Mouse (Mus musculus): ENCODE data around the gene Atp6v1g2. TPM values are rescaled to one million over a fixed set of nuclear protein-coding genes. Genes with fewer than 3 reads are reported as not detected.

Atp6v1g2 gene
- polyA plus RNA-seq, 1 experiment: 4.2 TPM

DNA sequence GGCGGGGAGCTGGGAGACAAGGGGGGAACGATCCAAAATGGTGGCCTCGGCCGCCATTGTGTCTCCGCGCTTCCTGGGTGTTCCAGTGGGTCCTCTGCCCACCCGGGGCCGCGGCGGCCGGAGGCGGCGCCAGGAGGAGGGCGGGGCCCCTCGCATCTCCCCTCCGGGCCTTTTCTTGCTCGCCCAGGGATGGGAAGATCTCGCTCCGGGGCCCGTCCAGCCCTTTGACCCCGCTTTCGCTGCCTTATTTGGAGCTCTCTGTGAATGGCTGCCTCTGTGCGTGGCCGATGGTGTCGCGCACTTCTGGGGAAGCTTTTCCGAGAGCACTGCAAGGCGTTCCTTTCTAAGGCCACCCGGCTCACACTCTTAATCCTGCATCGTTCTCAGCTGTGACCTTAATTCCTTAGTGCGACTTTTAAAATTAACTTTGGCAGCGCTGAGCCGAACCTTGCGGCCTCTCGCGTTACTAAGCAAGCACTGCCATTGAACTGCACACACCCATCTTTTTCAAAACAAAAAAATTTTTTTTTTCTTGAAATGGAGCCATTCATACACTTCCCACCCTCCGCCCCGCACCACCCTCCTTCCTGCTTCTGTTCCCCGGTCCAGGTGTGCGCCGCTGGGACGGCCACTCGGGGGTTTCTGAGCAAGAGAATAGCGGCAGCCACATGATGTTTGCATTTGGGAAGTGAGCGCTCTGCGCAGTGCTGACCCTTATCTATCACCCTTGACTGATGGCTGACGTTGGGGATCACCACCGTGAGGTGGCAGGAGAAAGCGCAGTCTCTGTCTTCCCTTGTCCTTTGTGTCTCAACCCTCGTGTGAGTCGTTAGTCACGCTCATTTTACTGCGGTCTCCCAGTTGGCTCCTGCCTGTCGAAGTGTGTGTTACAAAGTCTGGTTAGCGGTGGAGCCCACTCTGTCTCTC is 8.8 kb downstream of the Atp6v1g2 start:
- no peak for TF ChIP-seq CTCF (IDR thresholded peaks at IDR 0.05; ENCODE audit: low read depth, low read length)
- no peak for TF ChIP-seq POLR2A (IDR thresholded peaks at IDR 0.05; ENCODE audit: insufficient read depth, low read length)
- no peak for TF ChIP-seq EP300 (IDR thresholded peaks at IDR 0.05; ENCODE audit: insufficient read depth, low read depth, low read length)
- peak overlapping the region; percentile 48 for H3K27ac ChIP-seq (ENCODE audit: insufficient read depth, low read length)
- peak overlapping the region; percentile 95 for H3K9ac ChIP-seq (ENCODE audit: low read depth, poor library complexity, severe bottlenecking)
- H3K4me3 ChIP-seq (ENCODE audit: low read depth, low read length): peak overlapping the region; percentile 99
- no peaks in the 10 kb centered on the region for H3K9me3 ChIP-seq (replicated peaks; ENCODE audit: control insufficient read depth, insufficient read depth, low read length, poor library complexity, severe bottlenecking)
- peaks cover 2% of the 10 kb centered on the region for H3K4me1 ChIP-seq (ENCODE audit: control insufficient read depth, insufficient read depth, low read length)
- H3K36me3 ChIP-seq (ENCODE audit: control insufficient read depth, insufficient read depth, low read length, poor library complexity, severe bottlenecking): peaks cover 44% of the 10 kb centered on the region
- no peaks in the 10 kb centered on the region for H3K27me3 ChIP-seq (ENCODE audit: control insufficient read depth, insufficient read depth, low read length, poor library complexity, severe bottlenecking)

DNA sequence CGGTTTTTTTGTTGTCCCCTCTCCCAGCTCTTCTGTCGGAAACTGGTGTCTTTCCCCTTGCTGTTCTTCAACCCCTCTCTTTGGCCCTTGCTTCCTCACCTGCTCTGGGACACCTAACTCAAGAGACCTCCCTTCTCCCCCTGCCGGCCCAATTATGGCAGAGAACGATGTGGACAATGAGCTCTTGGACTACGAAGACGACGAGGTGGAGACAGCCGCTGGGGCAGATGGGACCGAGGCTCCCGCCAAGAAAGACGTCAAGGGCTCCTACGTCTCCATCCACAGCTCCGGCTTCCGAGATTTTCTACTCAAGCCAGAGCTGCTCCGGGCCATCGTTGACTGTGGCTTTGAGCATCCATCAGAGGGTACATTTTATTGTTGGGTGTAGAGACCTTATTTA is 9.6 kb downstream of the Atp6v1g2 start:
- no peak for TF ChIP-seq POLR2A (IDR thresholded peaks at IDR 0.05; ENCODE audit: insufficient read depth, low read length)
- TF ChIP-seq EP300 (IDR thresholded peaks at IDR 0.05; ENCODE audit: insufficient read depth, low read depth, low read length): no peak
- TF ChIP-seq CTCF (IDR thresholded peaks at IDR 0.05; ENCODE audit: low read depth, low read length): no peak
- Histone ChIP-seq H3K27ac (ENCODE audit: insufficient read depth, low read length) (0 out of 2 replicates have a peak overlapping the region, but pooled peaks have one; percentile 9), H3K9ac (ENCODE audit: low read depth, poor library complexity, severe bottlenecking) (peak overlapping the region; percentile 95), H3K9me3 (replicated peaks; ENCODE audit: control insufficient read depth, insufficient read depth, low read length, poor library complexity, severe bottlenecking) (no peaks in the 10 kb centered on the region), H3K27me3 (ENCODE audit: control insufficient read depth, insufficient read depth, low read length, poor library complexity, severe bottlenecking) (no peaks in the 10 kb centered on the region), H3K36me3 (ENCODE audit: control insufficient read depth, insufficient read depth, low read length, poor library complexity, severe bottlenecking) (peaks cover 52% of the 10 kb centered on the region), H3K4me3 (ENCODE audit: low read depth, low read length) (peak overlapping the region; percentile 99), H3K4me1 (ENCODE audit: control insufficient read depth, insufficient read depth, low read length) (peaks cover 2% of the 10 kb centered on the region)

DNA sequence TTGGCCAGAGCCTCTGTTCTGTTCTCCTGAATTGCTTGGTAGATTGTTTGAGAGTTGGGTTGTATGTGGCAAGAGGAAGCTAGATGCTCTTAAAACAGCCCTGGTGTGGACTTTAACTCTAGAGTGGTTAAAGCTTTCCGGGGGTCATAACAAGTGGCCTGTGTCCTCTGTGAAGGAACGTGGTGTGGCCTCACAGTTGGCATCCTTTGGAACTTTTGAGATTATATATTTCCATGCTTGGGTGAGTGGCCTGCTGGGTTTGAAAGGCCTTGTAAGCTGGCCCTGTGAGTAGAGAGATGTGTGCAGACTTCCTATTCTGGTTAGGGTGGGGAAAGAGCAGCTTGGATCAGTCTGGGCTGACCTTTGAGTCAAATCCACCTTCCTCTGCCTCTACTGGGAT is 11.5 kb downstream of the Atp6v1g2 start:
- Histone ChIP-seq H3K4me1 (ENCODE audit: control insufficient read depth, insufficient read depth, low read length) (peaks cover 2% of the 10 kb centered on the region), H3K9me3 (replicated peaks; ENCODE audit: control insufficient read depth, insufficient read depth, low read length, poor library complexity, severe bottlenecking) (no peaks in the 10 kb centered on the region), H3K36me3 (ENCODE audit: control insufficient read depth, insufficient read depth, low read length, poor library complexity, severe bottlenecking) (peaks cover 71% of the 10 kb centered on the region), H3K27ac (ENCODE audit: insufficient read depth, low read length) (no peak overlapping the region), H3K4me3 (ENCODE audit: low read depth, low read length) (no peak overlapping the region), H3K9ac (ENCODE audit: low read depth, poor library complexity, severe bottlenecking) (no peak overlapping the region), H3K27me3 (ENCODE audit: control insufficient read depth, insufficient read depth, low read length, poor library complexity, severe bottlenecking) (no peaks in the 10 kb centered on the region)
- TF ChIP-seq EP300 (IDR thresholded peaks at IDR 0.05; ENCODE audit: insufficient read depth, low read depth, low read length) (no peak), CTCF (IDR thresholded peaks at IDR 0.05; ENCODE audit: low read depth, low read length) (no peak), POLR2A (IDR thresholded peaks at IDR 0.05; ENCODE audit: insufficient read depth, low read length) (no peak)

DNA sequence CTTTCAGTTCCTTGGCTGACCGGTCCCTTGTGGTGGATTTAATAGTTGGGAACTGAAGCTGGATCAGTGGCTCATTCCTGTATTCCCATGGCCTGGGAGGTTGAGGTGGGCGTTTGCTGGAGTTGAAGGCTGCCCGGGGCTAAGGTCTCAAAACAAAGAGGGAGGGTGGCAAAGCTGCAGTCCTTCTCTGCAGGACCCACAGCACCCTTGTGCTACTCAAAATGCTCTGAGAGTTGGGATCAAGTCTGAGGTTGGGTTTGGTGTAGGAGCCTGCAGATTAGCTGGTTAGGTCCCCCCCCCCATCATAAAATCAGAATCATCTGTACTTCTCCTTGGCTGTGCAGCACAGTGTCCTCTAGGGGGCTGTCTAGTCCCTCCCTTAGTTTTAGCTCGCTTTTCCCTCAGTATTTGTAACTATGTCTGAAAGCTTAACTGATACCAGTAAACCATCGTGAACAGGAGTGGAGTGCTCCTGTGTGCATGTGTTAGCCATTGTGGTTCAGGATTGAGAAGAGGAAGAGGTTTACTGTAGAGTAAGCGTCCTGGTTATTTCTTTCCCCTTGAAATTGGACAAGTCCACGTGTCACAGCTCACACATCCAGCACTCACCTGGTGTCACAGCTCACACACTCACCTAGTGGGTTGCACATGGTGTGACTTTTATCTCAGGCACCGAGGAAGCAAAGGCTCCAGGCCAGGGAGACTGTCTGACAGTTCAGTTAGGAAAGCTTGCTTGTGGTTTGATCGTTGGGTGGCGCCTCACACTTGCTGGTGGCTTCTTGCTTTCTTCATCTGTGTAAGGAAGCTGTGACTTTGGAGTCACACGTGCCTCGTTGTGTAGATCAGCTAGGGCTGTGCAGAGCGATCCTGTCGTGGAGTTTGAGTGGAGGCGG is 12.5 kb downstream of the Atp6v1g2 start:
- Histone ChIP-seq H3K4me3 (ENCODE audit: low read depth, low read length) (no peak overlapping the region), H3K9me3 (replicated peaks; ENCODE audit: control insufficient read depth, insufficient read depth, low read length, poor library complexity, severe bottlenecking) (no peaks in the 10 kb centered on the region), H3K4me1 (ENCODE audit: control insufficient read depth, insufficient read depth, low read length) (peaks cover 2% of the 10 kb centered on the region), H3K9ac (ENCODE audit: low read depth, poor library complexity, severe bottlenecking) (no peak overlapping the region), H3K27me3 (ENCODE audit: control insufficient read depth, insufficient read depth, low read length, poor library complexity, severe bottlenecking) (no peaks in the 10 kb centered on the region), H3K27ac (ENCODE audit: insufficient read depth, low read length) (no peak overlapping the region), H3K36me3 (ENCODE audit: control insufficient read depth, insufficient read depth, low read length, poor library complexity, severe bottlenecking) (peaks cover 79% of the 10 kb centered on the region)
- TF ChIP-seq POLR2A (IDR thresholded peaks at IDR 0.05; ENCODE audit: insufficient read depth, low read length) (no peak), CTCF (IDR thresholded peaks at IDR 0.05; ENCODE audit: low read depth, low read length) (no peak), EP300 (IDR thresholded peaks at IDR 0.05; ENCODE audit: insufficient read depth, low read depth, low read length) (no peak)

DNA sequence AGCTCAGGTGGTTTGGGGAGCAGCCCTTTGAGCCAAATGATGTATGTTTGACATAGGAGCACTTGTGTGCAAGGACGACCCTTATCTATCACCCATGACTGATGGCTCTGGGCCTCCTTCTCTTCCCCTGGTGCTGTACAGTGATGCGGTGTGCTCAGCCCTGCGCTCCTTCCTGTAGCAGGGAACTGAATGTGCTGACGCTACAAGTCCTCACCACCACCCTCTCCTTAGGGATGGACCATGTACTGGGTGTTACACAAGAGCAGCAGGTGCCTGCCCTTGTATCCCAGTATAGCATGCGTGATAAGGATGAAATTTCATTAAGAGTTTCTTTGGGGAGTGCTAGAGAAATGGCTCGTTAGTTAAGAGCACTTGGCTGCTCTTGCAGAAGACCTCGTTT is 13.7 kb downstream of the Atp6v1g2 start:
- peaks cover 89% of the 10 kb centered on the region for H3K36me3 ChIP-seq (ENCODE audit: control insufficient read depth, insufficient read depth, low read length, poor library complexity, severe bottlenecking)
- H3K9ac ChIP-seq (ENCODE audit: low read depth, poor library complexity, severe bottlenecking): no peak overlapping the region
- no peak overlapping the region for H3K4me3 ChIP-seq (ENCODE audit: low read depth, low read length)
- H3K9me3 ChIP-seq (replicated peaks; ENCODE audit: control insufficient read depth, insufficient read depth, low read length, poor library complexity, severe bottlenecking): no peaks in the 10 kb centered on the region
- H3K27me3 ChIP-seq (ENCODE audit: control insufficient read depth, insufficient read depth, low read length, poor library complexity, severe bottlenecking): no peaks in the 10 kb centered on the region
- peaks cover 2% of the 10 kb centered on the region for H3K4me1 ChIP-seq (ENCODE audit: control insufficient read depth, insufficient read depth, low read length)
- no peak for TF ChIP-seq CTCF (IDR thresholded peaks at IDR 0.05; ENCODE audit: low read depth, low read length)
- no peak for TF ChIP-seq EP300 (IDR thresholded peaks at IDR 0.05; ENCODE audit: insufficient read depth, low read depth, low read length)
- no peak for TF ChIP-seq POLR2A (IDR thresholded peaks at IDR 0.05; ENCODE audit: insufficient read depth, low read length)
- H3K27ac ChIP-seq (ENCODE audit: insufficient read depth, low read length): no peak overlapping the region

All from ES-Bruce4 (cell line).